Comparison of ENCODE assay signal across 8 mouse cellular contexts in genomic region chr12:4841392-4841887, GRCm38 (mm10). TPM values are rescaled to one million over a fixed set of nuclear protein-coding genes. Genes with fewer than 3 reads are reported as not detected.
DNase-seq lines count a peak whose midpoint lies in the region; ATAC-seq and TF ChIP-seq lines count a peak whose summit lies in the region.

Fkbp1b (minus strand) TSS chr12:4841591.

- H3K4me2 ChIP-seq in liver, embryonic 11.5 days, result peak within 1 kb of the TSS; percentile 99

- TF ChIP-seq CTCF in heart, adult 2 months (IDR thresholded peaks at IDR 0.05), result no peak

- H3K4me1 ChIP-seq in heart, adult 2 months (ENCODE audit: control insufficient read depth, insufficient read depth, low read length), result peaks cover 2% of the 10 kb centered on the region
- H3K4me1 ChIP-seq in liver, embryonic 11.5 days (replicated peaks; ENCODE audit: control insufficient read depth, insufficient read depth, low read length), result peaks cover 19% of the 10 kb centered on the region

- peak within 1 kb of the TSS; percentile 44 for H3K27ac ChIP-seq in heart, adult 2 months
- H3K27ac ChIP-seq in liver, embryonic 11.5 days (ENCODE audit: low read depth, low read length), result no peak within 1 kb of the TSS

- H3K9ac ChIP-seq in heart, adult 2 months (ENCODE audit: low read depth, low read length), result peak within 1 kb of the TSS; percentile 74
- peak within 1 kb of the TSS; percentile 72 for H3K9ac ChIP-seq in liver, embryonic 11.5 days (ENCODE audit: low read depth, low read length)

- DNase-seq in 3134 (ENCODE audit: extremely low read depth, insufficient read length, low spot score), result peak; percentile 34
- DNase-seq in WW6 (ENCODE audit: low read depth, low spot score), result peak; percentile 56
- DNase-seq in embryo, embryonic 10.5 days (ENCODE audit: low spot score), result peak; percentile 78
- DNase-seq in heart, adult 2 months, result peak; percentile 71 to 72
- peak; percentile 35 for DNase-seq in kidney, adult 9 months
- DNase-seq in liver, embryonic 11.5 days (ENCODE audit: low spot score), result peak; percentile 84
- peak; percentile 51 for DNase-seq in thymus, postnatal 0 days (ENCODE audit: low spot score)

- intact Hi-C loops in heart, adult 2 months (cut with DNase I), result no loop called here

- TF ChIP-seq EP300 in heart, adult 2 months (IDR thresholded peaks at IDR 0.05; ENCODE audit: insufficient read depth, low read depth, low read length), result no peak

- H3K9me3 ChIP-seq in liver, embryonic 11.5 days (ENCODE audit: control insufficient read depth, low read length), result no peaks in the 10 kb centered on the region

- peak within 1 kb of the TSS; percentile 76 for H3K4me3 ChIP-seq in heart, adult 2 months
- H3K4me3 ChIP-seq in liver, embryonic 11.5 days (ENCODE audit: low read depth, low read length), result peak within 1 kb of the TSS; percentile 84

- TF ChIP-seq POLR2A in heart, adult 2 months (IDR thresholded peaks at IDR 0.05; ENCODE audit: insufficient read depth, low read depth, low read length), result 0 out of 2 replicates have a peak, but pooled peaks have one; percentile 16

- no peaks in the 10 kb centered on the region for H3K79me2 ChIP-seq in heart, adult 2 months (replicated peaks; ENCODE audit: control insufficient read depth, insufficient read depth, low read length)

- ATAC-seq in liver, embryonic 11.5 days (replicated peaks; ENCODE audit: low FRiP score), result peak; percentile 75
- no peak for ATAC-seq in monocyte, adult 5-6 weeks (replicated peaks; ENCODE audit: insufficient number of reproducible peaks, low FRiP score, low TSS enrichment, poor library complexity, severe bottlenecking)

- H3K27me3 ChIP-seq in heart, adult 2 months (ENCODE audit: control insufficient read depth, insufficient read depth, low read length), result no peaks in the 10 kb centered on the region
- no peaks in the 10 kb centered on the region for H3K27me3 ChIP-seq in liver, embryonic 11.5 days (replicated peaks; ENCODE audit: control insufficient read depth, insufficient read depth, low read length)

- WGBS in heart, adult 2 months, result under 1% methylated on average over 37 of the region's 37 CpGs
- under 1% methylated on average over 36 of the region's 37 CpGs for WGBS in liver, embryonic 11.5 days

- H3K36me3 ChIP-seq in heart, adult 2 months (ENCODE audit: control insufficient read depth, insufficient read depth, low read length), result no peaks in the 10 kb centered on the region
- no peaks in the 10 kb centered on the region; the same call in 1 of the 2 replicates for H3K36me3 ChIP-seq in liver, embryonic 11.5 days (ENCODE audit: control insufficient read depth, insufficient read depth, low read length)

RNA-seq across cellular contexts. Expression of gene Fkbp1b, which starts in this region (rescaled TPM):
- 1 to 10 TPM in 1 of 2 experiments, under 1 TPM in 1; 0.50 to 1.1 TPM for total RNA-seq in heart, adult 2 months (2021)
- 2.4 and 3.6 TPM in 2 replicates for polyA plus RNA-seq in heart, adult 2 months (2012; rRNA removed)
- 4.5 and 5.8 TPM in 2 replicates for polyA plus RNA-seq in liver, embryonic 11.5 days (2014; fragmentation: Nextera tagmentation; extraction: Ambion mirVana)
- 9.4 to 30.7 TPM (median 11.2 TPM) in 3 replicates for total RNA-seq in monocyte, adult 5-6 weeks (2017)
- 1.6 and 3.1 TPM in 2 replicates for polyA plus RNA-seq in thymus, postnatal 0 days (2015; fragmentation: Nextera tagmentation; extraction: Ambion mirVana)

Comparison
In these comparisons a context has a peak if more than half of its experiments do, and no peak if none do; other contexts are left out.
1. DNase-seq: peak in every context shown above with its lines; median percentile 84 in liver, embryonic 11.5 days; 78 in embryo, embryonic 10.5 days; 72 in heart, adult 2 months; 56 in WW6; 51 in thymus, postnatal 0 days; 35 in kidney, adult 9 months; 34 in 3134.